Mouse (Mus musculus) midbrain, embryonic 10.5 days (tissue): ENCODE measurements around the gene Akap6. TPM values are rescaled to one million over a fixed set of nuclear protein-coding genes. Genes with fewer than 3 reads are reported as not detected.

ENCODE experiments used
- DNase-seq: peaks from one replicate; pipeline ENCODE4 v3.0.0-alpha.2; 2017; ENCODE audit warnings: low spot score
- H3K27ac ChIP-seq: fragments of 300-500 bp; sonication (generic); replicated peaks from 2 replicates; pipeline ENCODE4 v1.5.1; 2016; ENCODE audit warnings: mild to moderate bottlenecking
- H3K27me3 ChIP-seq: fragments of 300-500 bp; sonication (generic); 2 replicates; pipeline ENCODE4 v1.6.1; 2016; ENCODE audit warnings: low read depth, mild to moderate bottlenecking; ENCODE audit not compliant: poor library complexity, severe bottlenecking
- H3K36me3 ChIP-seq: fragments of 300-500 bp; sonication (generic); 2 replicates; pipeline ENCODE4 v1.6.1; 2016; ENCODE audit warnings: mild to moderate bottlenecking, moderate library complexity
- H3K4me1 ChIP-seq: fragments of 300-500 bp; sonication (generic); 2 replicates; pipeline ENCODE4 v1.6.1; 2016
- H3K4me3 ChIP-seq: fragments of 300-500 bp; sonication (generic); 2 replicates; pipeline ENCODE4 v1.5.1; 2016; ENCODE audit warnings: mild to moderate bottlenecking, moderate library complexity
- H3K9me3 ChIP-seq: fragments of 300-500 bp; sonication (generic); replicated peaks from 2 replicates; pipeline ENCODE4 v1.6.1; 2016; ENCODE audit warnings: mild to moderate bottlenecking
- WGBS: fragments of 180-500 bp; shearing (Covaris S2); methylation state at CpG from one replicate; pipeline ENCODE4 v1.1.7; 2016; 5-methylcytosine and 5-hydroxymethylcytosine counted together
- polyA plus RNA-seq: library from polyadenylated mRNA; unstranded; fragments of >200 nt; fragmentation: Nextera tagmentation; extraction: Ambion mirVana; gene quantifications from 2 replicates; pipeline ENCODE4 v1.2.1, GENCODE M21; 2016

Gene Akap6
- polyA plus RNA-seq, 1 experiment from 2014 or later, result 7.7 TPM

DNA sequence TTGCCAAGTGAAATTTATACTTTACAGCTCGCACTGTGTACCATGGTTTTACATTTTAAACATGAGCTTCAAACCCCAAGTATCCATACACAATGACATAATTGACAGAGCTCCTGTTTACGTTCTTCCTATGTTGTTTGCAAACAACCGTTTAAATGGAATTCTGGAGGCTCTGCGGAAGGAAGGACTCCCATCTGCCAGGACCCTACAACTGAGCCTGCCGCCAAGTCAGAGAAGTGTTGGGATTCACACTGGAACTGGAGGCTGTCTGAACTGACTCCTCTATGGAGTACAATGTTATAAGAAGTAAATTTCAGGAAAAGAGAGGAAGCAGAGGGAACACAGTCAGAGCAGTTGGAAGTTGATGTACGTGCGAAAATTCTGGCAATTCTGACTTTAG lies 72.7 kb downstream of the Akap6 start:
- no peak for DNase-seq
- Histone ChIP-seq H3K27me3 (no peaks in the 10 kb centered on the region; the same call in 1 of the 2 replicates), H3K4me1 (peaks cover 71% of the 10 kb centered on the region), H3K27ac (no peak overlapping the region), H3K36me3 (no peaks in the 10 kb centered on the region), H3K4me3 (no peak overlapping the region), H3K9me3 (no peaks in the 10 kb centered on the region)
- WGBS, result 71% methylated on average over 7 of the region's 7 CpGs

DNA sequence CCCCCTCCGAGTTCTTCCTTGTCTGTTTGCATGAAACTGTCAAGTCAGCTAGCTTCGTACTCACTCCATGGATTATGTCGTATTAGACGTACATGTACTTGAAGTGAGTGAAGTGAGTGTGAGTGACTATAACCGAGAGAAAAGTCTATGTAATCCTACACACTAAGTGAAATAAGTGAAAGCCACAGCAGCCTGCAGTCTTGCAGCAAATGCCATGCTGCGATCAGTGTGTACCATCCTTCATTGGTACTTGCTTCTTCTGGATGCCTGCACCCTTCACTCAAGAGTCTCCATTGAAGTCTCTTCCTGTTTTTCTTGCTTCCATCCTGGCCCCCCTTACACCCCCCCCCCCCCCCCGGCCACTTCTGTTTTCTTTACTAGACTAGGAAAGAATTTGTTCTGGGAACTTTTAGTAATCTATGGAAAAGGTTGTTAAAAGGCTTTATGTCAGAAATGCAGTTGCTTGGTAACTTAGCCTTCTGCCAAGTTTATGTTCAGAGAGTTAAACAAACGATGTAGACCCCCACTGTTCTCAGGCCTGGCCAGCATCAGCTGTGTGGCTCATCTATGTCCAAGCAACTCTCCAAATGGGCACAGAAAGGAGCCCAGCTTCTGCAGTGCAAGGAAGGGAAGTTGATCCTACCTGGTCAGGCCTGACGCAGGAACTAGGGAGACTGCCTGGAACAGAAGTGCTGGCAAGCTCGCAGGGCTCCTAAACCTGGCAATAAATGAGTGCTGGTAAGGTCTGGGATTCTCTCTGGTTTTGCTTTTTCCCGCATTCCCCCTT lies 73.5 kb downstream of the Akap6 start:
- no peak for DNase-seq
- Histone ChIP-seq H3K4me3 (no peak overlapping the region), H3K27ac (peak overlapping the region; percentile 55; the same call in 1 of the 2 replicates), H3K4me1 (peaks cover 71% of the 10 kb centered on the region), H3K9me3 (no peaks in the 10 kb centered on the region), H3K27me3 (no peaks in the 10 kb centered on the region; the same call in 1 of the 2 replicates), H3K36me3 (no peaks in the 10 kb centered on the region)
- WGBS, result 52% methylated on average over 11 of the region's 11 CpGs

DNA sequence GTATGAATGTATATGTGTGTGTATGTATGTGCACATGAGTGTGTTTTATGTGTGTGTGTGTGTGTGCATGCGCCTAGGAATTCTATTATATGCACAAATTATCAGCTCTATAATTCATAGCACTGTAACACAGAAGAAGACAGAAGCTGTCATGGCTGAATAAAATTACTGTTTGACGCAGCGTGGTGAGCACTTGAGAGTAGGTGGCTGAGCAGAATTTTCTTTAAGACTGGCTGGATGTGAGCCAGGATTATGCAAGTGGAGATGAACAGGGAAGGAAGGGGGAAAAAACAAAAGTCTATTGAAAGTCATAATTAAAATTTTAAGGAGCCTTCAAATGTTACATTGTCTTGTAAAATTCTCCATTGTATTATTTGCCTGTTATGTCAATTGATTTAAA lies 74.7 kb downstream of the Akap6 start:
- WGBS, result 76% methylated on average over 3 of the region's 3 CpGs
- DNase-seq, result no peak
- peaks cover 68% of the 10 kb centered on the region for H3K4me1 ChIP-seq

DNA sequence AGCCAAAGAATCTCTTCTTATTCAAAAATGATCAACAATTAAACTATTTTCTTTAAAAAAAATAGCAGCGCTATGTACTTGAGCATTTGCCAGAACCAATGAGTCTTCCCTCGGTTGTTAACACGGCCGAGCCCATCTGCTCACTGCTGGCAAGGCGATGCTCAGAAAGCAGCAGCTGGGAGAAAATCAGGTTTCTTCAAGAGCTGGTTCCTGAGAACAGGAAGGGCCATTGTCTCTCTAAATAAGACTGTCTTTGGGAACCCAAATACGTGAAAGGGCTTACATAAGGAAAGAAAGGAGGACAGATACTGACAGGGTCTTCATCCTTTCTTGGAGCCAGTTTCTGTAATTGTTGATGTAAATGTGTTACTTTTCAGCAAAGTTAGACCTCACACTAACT lies 75.2 kb downstream of the Akap6 start:
- 28% methylated on average over 6 of the region's 6 CpGs for WGBS
- Histone ChIP-seq H3K27ac (peak overlapping the region; percentile 69), H3K9me3 (no peaks in the 10 kb centered on the region), H3K36me3 (no peaks in the 10 kb centered on the region), H3K27me3 (no peaks in the 10 kb centered on the region; the same call in 1 of the 2 replicates), H3K4me1 (peaks cover 62% of the 10 kb centered on the region), H3K4me3 (no peak overlapping the region)
- DNase-seq, result no peak

More for the DNA sequence above, 74.7 kb downstream of the Akap6 start:
- Histone ChIP-seq H3K27me3 (no peaks in the 10 kb centered on the region; the same call in 1 of the 2 replicates), H3K9me3 (no peaks in the 10 kb centered on the region), H3K4me3 (no peak overlapping the region), H3K36me3 (no peaks in the 10 kb centered on the region), H3K27ac (no peak overlapping the region)

DNA sequence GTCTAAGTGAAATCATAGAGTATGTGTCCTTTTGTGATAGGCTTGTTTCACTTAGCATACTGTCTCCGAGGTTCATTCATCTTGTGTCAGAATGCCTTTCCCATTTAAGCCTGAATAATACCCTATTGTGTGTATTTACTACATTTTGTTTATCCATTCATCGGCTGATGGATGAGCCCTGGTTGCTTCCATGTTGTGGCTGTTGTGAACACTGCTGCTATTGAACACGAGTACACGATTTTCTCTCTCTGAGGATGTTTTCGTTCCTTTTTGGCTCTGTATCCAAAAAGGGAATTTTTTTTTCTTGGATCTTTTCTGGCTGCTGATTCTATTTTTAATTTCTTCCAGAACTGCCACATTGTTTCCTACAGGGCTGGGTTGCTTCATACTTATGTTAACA lies 81.0 kb downstream of the Akap6 start:
- Histone ChIP-seq H3K27me3 (no peaks in the 10 kb centered on the region; the same call in 1 of the 2 replicates), H3K4me1 (peaks cover 17% of the 10 kb centered on the region), H3K27ac (no peak overlapping the region), H3K9me3 (no peaks in the 10 kb centered on the region), H3K4me3 (no peak overlapping the region), H3K36me3 (no peaks in the 10 kb centered on the region)
- 78% methylated on average over 5 of the region's 5 CpGs for WGBS
- DNase-seq, result no peak

DNA sequence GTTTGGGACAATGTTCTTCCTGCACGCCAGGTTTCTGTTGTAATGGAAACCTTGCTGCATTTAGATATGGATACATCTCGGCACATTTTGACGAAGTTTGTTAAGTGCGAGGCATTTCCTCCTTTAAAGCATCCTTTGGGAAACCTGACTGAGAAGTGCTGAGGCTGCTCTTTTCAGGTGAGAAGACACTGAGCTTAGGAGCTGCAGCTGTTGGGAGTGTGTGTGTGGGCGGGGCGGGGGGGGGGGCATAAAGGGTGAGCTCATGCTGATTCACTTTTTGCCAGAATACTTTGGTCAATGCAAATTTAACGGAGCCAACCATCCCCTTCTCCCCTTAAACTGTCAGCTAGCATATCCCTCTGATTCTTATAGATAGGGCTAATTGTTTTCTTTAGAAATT lies 81.9 kb downstream of the Akap6 start:
- WGBS, result 87% methylated on average over 7 of the region's 7 CpGs
- Histone ChIP-seq H3K27me3 (no peaks in the 10 kb centered on the region), H3K4me3 (no peak overlapping the region), H3K27ac (no peak overlapping the region), H3K36me3 (no peaks in the 10 kb centered on the region), H3K9me3 (no peaks in the 10 kb centered on the region), H3K4me1 (peaks cover 13% of the 10 kb centered on the region)
- no peak for DNase-seq

DNA sequence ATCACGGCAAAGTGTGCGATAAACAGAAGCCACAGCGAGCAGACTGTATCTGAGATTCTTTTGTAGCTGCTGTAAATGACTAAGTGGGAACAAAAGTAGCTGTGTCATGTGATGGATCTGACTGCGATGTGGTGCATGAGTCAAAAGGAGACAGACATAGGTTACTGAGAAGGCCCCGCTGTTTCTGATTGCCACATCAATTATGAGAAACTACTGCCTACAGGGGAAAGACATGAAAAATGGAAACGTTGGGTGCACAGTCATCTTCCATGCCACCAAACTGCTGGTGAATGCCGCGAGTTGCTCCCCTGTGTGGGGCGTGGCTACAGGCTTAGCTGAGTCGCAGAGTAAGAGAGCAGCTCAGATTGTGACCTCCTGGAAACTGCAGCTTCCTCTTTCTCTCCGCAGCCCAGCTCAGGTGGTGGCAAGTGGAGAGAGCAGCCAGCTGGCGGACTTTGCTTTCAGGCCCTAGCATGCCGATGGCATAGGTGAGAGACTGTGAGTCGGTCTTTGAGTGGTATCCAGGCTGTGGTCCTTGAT lies 83.8 kb downstream of the Akap6 start:
- H3K36me3 ChIP-seq, result no peaks in the 10 kb centered on the region
- H3K27me3 ChIP-seq, result no peaks in the 10 kb centered on the region
- 22% methylated on average over 14 of the region's 14 CpGs for WGBS
- DNase-seq, result no peak
- H3K4me1 ChIP-seq, result peaks cover 22% of the 10 kb centered on the region
- H3K9me3 ChIP-seq, result no peaks in the 10 kb centered on the region
- H3K4me3 ChIP-seq, result peak overlapping the region; percentile 38
- H3K27ac ChIP-seq, result peak overlapping the region; percentile 39; the same call in 1 of the 2 replicates

DNA sequence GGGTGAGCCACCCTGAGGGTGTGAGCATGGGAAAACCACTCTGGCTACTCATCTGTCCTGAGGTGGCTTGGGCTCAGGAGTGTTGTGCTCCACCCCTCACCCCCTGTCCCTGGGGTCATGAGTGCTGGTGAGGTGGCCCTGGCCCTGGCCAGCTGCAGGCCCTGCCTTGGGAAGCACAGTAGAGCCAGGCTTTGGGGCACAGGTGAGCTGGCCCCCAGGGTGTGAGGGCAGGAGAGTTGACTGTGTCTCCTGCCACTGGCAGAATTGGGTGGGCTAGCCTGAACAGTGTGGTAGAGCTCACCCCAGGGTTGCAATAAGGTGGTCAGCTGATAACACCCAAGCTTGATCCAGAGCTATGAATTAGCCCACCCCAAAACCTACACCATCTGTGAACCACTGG lies 86.0 kb downstream of the Akap6 start:
- no peaks in the 10 kb centered on the region for H3K36me3 ChIP-seq
- H3K4me1 ChIP-seq, result peaks cover 34% of the 10 kb centered on the region
- no peak for DNase-seq
- no peak overlapping the region for H3K4me3 ChIP-seq
- H3K9me3 ChIP-seq, result no peaks in the 10 kb centered on the region
- 0 out of 2 replicates have a peak overlapping the region, but pooled peaks have one; percentile 17 for H3K27ac ChIP-seq
- peaks cover 5% of the 10 kb centered on the region; the same call in 1 of the 2 replicates for H3K27me3 ChIP-seq

DNA sequence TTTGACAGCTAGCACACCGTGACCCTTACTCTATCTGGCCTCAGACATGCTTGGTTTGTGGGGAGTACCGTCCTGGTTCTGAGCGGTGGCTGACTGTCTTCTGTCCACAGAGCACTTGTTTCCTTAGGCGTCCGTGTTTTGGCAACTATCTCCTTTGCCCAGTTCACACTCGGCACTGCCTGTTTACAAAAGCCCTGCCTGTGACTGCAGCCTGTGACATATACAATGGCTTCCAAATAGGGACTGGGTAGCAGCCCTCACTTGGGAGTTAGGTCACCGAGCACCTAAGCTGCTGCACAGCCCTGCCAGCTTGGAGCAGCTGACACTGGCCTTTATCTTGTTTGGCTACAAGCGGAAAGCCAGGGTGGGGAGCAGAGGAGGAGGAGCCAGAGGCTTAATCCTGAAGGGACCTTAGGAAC lies 91.2 kb downstream of the Akap6 start:
- Histone ChIP-seq H3K27me3 (peaks cover 5% of the 10 kb centered on the region; the same call in 1 of the 2 replicates), H3K27ac (peak overlapping the region; percentile 60)

DNA sequence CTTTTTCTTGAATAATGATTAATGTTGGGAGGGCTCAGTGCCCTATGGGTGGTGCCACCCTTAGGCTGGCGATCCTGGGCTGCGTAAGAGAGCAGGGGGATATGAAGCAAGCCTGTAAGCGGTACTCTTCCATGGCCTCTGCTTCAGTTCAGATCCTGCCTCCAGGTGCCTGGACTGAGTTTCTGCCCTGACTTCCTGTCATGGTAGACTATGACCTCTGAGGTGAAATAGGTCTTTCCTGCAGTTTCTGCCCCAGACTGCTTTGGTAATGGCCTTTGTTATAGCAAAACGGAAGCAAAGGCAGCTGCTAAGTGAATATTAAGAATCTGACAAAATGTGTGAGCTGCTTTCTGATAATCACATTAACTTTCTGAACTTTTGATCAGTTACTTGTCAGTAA lies 94.9 kb downstream of the Akap6 start:
- H3K4me1 ChIP-seq, result peaks cover 49% of the 10 kb centered on the region
- H3K36me3 ChIP-seq, result peaks cover 5% of the 10 kb centered on the region; the same call in 1 of the 2 replicates
- WGBS, result 95% methylated on average over 4 of the region's 4 CpGs
- no peak overlapping the region for H3K27ac ChIP-seq
- H3K9me3 ChIP-seq, result no peaks in the 10 kb centered on the region
- no peak for DNase-seq
- H3K4me3 ChIP-seq, result no peak overlapping the region
- H3K27me3 ChIP-seq, result peaks cover 5% of the 10 kb centered on the region; the same call in 1 of the 2 replicates

More for the DNA sequence above, 91.2 kb downstream of the Akap6 start:
- Histone ChIP-seq H3K9me3 (no peaks in the 10 kb centered on the region), H3K4me3 (peak overlapping the region; percentile 30; the same call in 1 of the 2 replicates), H3K4me1 (peaks cover 51% of the 10 kb centered on the region), H3K36me3 (no peaks in the 10 kb centered on the region)
- peak; percentile 43 for DNase-seq
- WGBS, result 14% methylated on average over 8 of the region's 8 CpGs

DNA sequence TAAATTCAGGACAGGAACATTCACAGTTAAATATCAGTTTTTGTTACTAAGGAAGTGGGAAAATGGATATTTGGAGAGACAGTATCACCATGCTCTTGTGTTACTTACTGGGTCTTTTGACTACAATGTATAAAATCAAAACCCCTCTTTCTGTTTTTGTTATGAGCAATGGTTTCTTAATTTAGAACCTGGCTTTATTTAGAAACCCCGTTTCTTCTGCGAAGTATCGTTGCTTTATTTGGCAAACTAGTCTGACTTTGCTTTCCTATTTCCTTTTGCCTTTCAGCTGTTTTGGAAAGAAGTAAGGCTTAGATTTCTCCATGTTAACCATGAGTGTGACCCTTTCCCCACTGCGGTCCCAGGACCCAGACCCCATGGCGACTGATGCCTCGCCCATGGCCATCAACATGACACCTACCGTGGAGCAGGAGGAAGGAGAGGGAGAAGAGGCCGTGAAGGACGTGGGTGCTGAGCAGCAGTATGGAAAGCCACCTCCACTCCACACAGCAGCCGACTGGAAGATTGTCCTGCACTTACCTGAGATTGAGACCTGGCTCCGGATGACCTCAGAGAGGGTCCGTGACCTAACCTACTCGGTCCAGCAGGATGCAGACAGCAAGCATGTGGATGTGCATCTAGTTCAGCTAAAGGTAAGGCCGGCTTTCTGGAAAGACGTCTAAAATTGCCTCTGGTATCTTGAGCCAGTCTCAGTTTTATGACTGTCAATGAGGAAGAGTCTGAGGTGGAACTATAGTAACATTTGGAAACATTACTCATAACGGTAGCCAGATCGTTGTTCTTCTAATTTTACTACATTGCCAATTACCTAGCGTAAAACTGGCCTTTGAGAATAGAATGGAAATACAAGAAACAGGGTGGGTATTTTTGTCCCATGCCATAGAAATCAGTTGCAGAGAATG lies 96.6 kb downstream of the Akap6 start:
- Histone ChIP-seq H3K27ac (no peak overlapping the region), H3K27me3 (no peaks in the 10 kb centered on the region), H3K4me3 (no peak overlapping the region), H3K4me1 (peaks cover 32% of the 10 kb centered on the region), H3K36me3 (peaks cover 5% of the 10 kb centered on the region; the same call in 1 of the 2 replicates), H3K9me3 (no peaks in the 10 kb centered on the region)
- 93% methylated on average over 18 of the region's 18 CpGs for WGBS
- DNase-seq, result no peak

DNA sequence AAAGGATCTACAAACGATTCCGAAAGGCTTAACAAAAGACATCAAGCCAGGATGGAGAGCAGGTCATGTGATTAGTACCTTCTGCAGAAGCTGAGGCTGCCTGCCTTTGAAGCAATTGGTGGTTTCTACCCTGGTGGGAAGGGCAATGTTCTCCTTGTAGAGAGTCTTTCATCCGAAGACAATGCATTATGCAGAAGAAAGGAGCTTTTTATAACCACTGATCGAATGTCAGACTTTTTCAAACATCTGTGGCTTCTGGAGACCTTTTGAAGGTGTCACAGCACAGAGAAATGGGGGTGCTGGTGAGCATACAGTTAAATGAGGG lies 97.2 kb downstream of the Akap6 start:
- 50% methylated on average over 4 of the region's 4 CpGs for WGBS
- peaks cover 26% of the 10 kb centered on the region for H3K4me1 ChIP-seq
- H3K27me3 ChIP-seq, result no peaks in the 10 kb centered on the region
- H3K4me3 ChIP-seq, result no peak overlapping the region
- H3K27ac ChIP-seq, result no peak overlapping the region
- no peaks in the 10 kb centered on the region for H3K9me3 ChIP-seq
- peaks cover 5% of the 10 kb centered on the region; the same call in 1 of the 2 replicates for H3K36me3 ChIP-seq
- DNase-seq, result no peak
